8 mouse cellular contexts compared by ENCODE assay signal in the genomic region with DNA sequence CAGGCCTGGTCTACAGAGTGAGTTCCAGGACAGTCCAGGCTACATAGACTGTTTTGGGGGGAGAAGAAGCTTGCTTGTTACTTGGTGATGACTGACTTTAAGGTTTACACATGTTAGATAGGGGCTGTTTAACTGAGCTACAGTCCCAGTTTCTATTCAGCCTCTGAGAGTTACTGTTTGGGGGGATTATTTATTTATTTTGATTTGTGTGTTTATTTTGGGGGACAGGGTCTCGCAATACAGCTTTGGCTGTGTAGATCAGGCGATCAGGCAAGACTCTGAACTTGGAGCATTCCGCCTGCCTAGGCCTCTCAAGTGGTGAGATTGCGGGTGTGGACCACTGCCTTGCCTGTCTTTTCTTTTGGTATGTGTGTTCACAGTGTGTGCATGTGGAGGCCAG. TPM values are rescaled to one million over a fixed set of nuclear protein-coding genes. Genes with fewer than 3 reads are reported as not detected.
DNase-seq lines count a peak whose midpoint lies in the region; ATAC-seq and TF ChIP-seq lines count a peak whose summit lies in the region.

No protein-coding gene starts in this region.

- no peak for TF ChIP-seq POLR2A in limb, embryonic 14.5 days (IDR thresholded peaks at IDR 0.05; ENCODE audit: borderline replicate concordance, extremely low read depth, insufficient read depth, insufficient read length)

- peaks cover 32% of the 10 kb centered on the region for H3K4me1 ChIP-seq in forebrain, embryonic 10.5 days
- peaks cover 7% of the 10 kb centered on the region for H3K4me1 ChIP-seq in limb, embryonic 14.5 days (ENCODE audit: control insufficient read depth, insufficient read depth, low read length)
- H3K4me1 ChIP-seq in neural tube, embryonic 14.5 days (ENCODE audit: control insufficient read depth, insufficient read depth, low read length), result peaks cover 21% of the 10 kb centered on the region

- ATAC-seq in limb, embryonic 14.5 days (ENCODE audit: low FRiP score, low read depth), result no peak
- ATAC-seq in neural tube, embryonic 14.5 days (ENCODE audit: low read depth), result no peak
- ATAC-seq in CD4-positive, CD25-positive, alpha-beta regulatory T cell, adult 4 months, result no peak

- no peak for TF ChIP-seq CTCF in left cerebral cortex, adult 2 months (IDR thresholded peaks at IDR 0.05)

- H3K4me2 ChIP-seq in limb, embryonic 14.5 days (replicated peaks; ENCODE audit: low read depth, low read length, severe bottlenecking), result peak overlapping the region; percentile 76
- peak overlapping the region; percentile 82 for H3K4me2 ChIP-seq in neural tube, embryonic 14.5 days (ENCODE audit: low read depth, low read length)

- DNase-seq in left cerebral cortex, adult 2 months (ENCODE audit: extremely low spot score in 1 of 2, low spot score in 2 of 2), result no peak
- DNase-seq in left cerebral cortex, postnatal 4 days, result no peak
- DNase-seq in forebrain, embryonic 10.5 days (ENCODE audit: extremely low spot score, low spot score), result no peak
- DNase-seq in limb, embryonic 14.5 days (ENCODE audit: low spot score), result no peak
- DNase-seq in left cerebral cortex, postnatal 25 days (ENCODE audit: low spot score in 2 of 2), result no peak
- DNase-seq in adrenal gland, adult 2 months, result no peak

- no peak overlapping the region for H3K9ac ChIP-seq in limb, embryonic 14.5 days (ENCODE audit: low read depth, low read length, severe bottlenecking)
- H3K9ac ChIP-seq in neural tube, embryonic 14.5 days (replicated peaks; ENCODE audit: low read depth, low read length), result no peak overlapping the region

- H3K27me3 ChIP-seq in forebrain, embryonic 10.5 days (ENCODE audit: poor library complexity, severe bottlenecking), result no peaks in the 10 kb centered on the region
- no peaks in the 10 kb centered on the region for H3K27me3 ChIP-seq in limb, embryonic 14.5 days (ENCODE audit: control insufficient read depth, insufficient read depth, low read length)
- no peaks in the 10 kb centered on the region for H3K27me3 ChIP-seq in neural tube, embryonic 14.5 days (ENCODE audit: control insufficient read depth, insufficient read depth, low read length)

- WGBS in forebrain, embryonic 10.5 days, result 93% methylated on average over 4 of the region's 4 CpGs
- 91% methylated on average over 4 of the region's 4 CpGs for WGBS in limb, embryonic 14.5 days
- 96% methylated on average over 4 of the region's 4 CpGs for WGBS in neural tube, embryonic 14.5 days

- H3K4me3 ChIP-seq in left cerebral cortex, adult 2 months, result peak overlapping the region; percentile 97
- H3K4me3 ChIP-seq in forebrain, embryonic 10.5 days, result peak overlapping the region; percentile 94
- peak overlapping the region; percentile 92; the same call in 1 of the 2 replicates for H3K4me3 ChIP-seq in limb, embryonic 14.5 days (replicated peaks; ENCODE audit: low read length)
- H3K4me3 ChIP-seq in neural tube, embryonic 14.5 days (ENCODE audit: low read depth, low read length), result no peak overlapping the region

- no peaks in the 10 kb centered on the region for H3K36me3 ChIP-seq in forebrain, embryonic 10.5 days (replicated peaks)
- no peaks in the 10 kb centered on the region for H3K36me3 ChIP-seq in limb, embryonic 14.5 days (ENCODE audit: control insufficient read depth, insufficient read depth, low read length)
- H3K36me3 ChIP-seq in neural tube, embryonic 14.5 days (ENCODE audit: control insufficient read depth, insufficient read depth, low read length), result no peaks in the 10 kb centered on the region

- intact Hi-C loops in left cerebral cortex, adult 2 months (cut with DNase I), result no loop called here
- intact Hi-C loops in left cerebral cortex, postnatal 4 days (cut with DNase I), result no loop called here
- intact Hi-C loops in left cerebral cortex, postnatal 25 days (cut with DNase I), result no loop called here

- no peaks in the 10 kb centered on the region for H3K9me3 ChIP-seq in forebrain, embryonic 10.5 days
- H3K9me3 ChIP-seq in limb, embryonic 14.5 days (ENCODE audit: control insufficient read depth, low read length), result no peaks in the 10 kb centered on the region
- H3K9me3 ChIP-seq in neural tube, embryonic 14.5 days (ENCODE audit: control insufficient read depth, low read length), result no peaks in the 10 kb centered on the region

- no peak overlapping the region for H3K27ac ChIP-seq in left cerebral cortex, adult 2 months
- H3K27ac ChIP-seq in forebrain, embryonic 10.5 days, result no peak overlapping the region
- no peak overlapping the region for H3K27ac ChIP-seq in limb, embryonic 14.5 days (replicated peaks; ENCODE audit: low read depth, low read length)
- H3K27ac ChIP-seq in neural tube, embryonic 14.5 days (ENCODE audit: low read depth, low read length), result no peak overlapping the region

RNA-seq across cellular contexts. Expression of a gene that starts 1.4 kb away (rescaled TPM):
- 10 to 100 TPM; 59.2 to 66.9 TPM for total RNA-seq in left cerebral cortex, adult 2 months (2021)
- 10 to 100 TPM; 37.9 to 39.8 TPM for total RNA-seq in left cerebral cortex, postnatal 4 days (2021)
- polyA plus RNA-seq in forebrain, embryonic 10.5 days (2016; fragmentation: Nextera tagmentation; extraction: Ambion mirVana), result 23.3 and 25.4 TPM in 2 replicates
- polyA plus RNA-seq in limb, embryonic 14.5 days (2012; rRNA removed), result 20.2 and 21.7 TPM in 2 replicates
- polyA plus RNA-seq in limb, embryonic 14.5 days (2014; fragmentation: Nextera tagmentation; extraction: Ambion mirVana), result 19.4 and 24.2 TPM in 2 replicates
- 40.0 and 41.1 TPM in 2 replicates for polyA plus RNA-seq in neural tube, embryonic 14.5 days (2014; fragmentation: Nextera tagmentation; extraction: Ambion mirVana)
- 10 to 100 TPM; 32.1 to 43.4 TPM for polyA plus RNA-seq in CD4-positive, CD25-positive, alpha-beta regulatory T cell, adult 4 months (2017; shearing (Covaris generic))
- 10 to 100 TPM; 55.8 to 57.4 TPM for total RNA-seq in left cerebral cortex, postnatal 25 days (2021)
- total RNA-seq in adrenal gland, adult 2 months (2021), result 10 to 100 TPM; 27.9 to 63.3 TPM
- polyA plus RNA-seq in adrenal gland, adult 2 months (2012; rRNA removed), result 19.7 and 32.9 TPM in 2 replicates

RNA-seq across cellular contexts. Expression of a gene that starts 28.4 kb away (rescaled TPM):
- 10 to 100 TPM; 13.2 to 13.8 TPM for total RNA-seq in left cerebral cortex, adult 2 months (2021)
- total RNA-seq in left cerebral cortex, postnatal 4 days (2021), result 10 to 100 TPM; 17.3 to 19.7 TPM
- 3.6 and 3.9 TPM in 2 replicates for polyA plus RNA-seq in forebrain, embryonic 10.5 days (2016; fragmentation: Nextera tagmentation; extraction: Ambion mirVana)
- 5.5 and 7.7 TPM in 2 replicates for polyA plus RNA-seq in limb, embryonic 14.5 days (2012; rRNA removed)
- 6.1 and 6.2 TPM in 2 replicates for polyA plus RNA-seq in limb, embryonic 14.5 days (2014; fragmentation: Nextera tagmentation; extraction: Ambion mirVana)
- polyA plus RNA-seq in neural tube, embryonic 14.5 days (2014; fragmentation: Nextera tagmentation; extraction: Ambion mirVana), result 16.1 and 17.5 TPM in 2 replicates
- 1 to 10 TPM; 2.2 to 2.8 TPM for polyA plus RNA-seq in CD4-positive, CD25-positive, alpha-beta regulatory T cell, adult 4 months (2017; shearing (Covaris generic))
- 10 to 100 TPM; 10.3 to 11.8 TPM for total RNA-seq in left cerebral cortex, postnatal 25 days (2021)
- total RNA-seq in adrenal gland, adult 2 months (2021), result 10 to 100 TPM; 10.3 to 14.5 TPM
- 33.2 and 36.3 TPM in 2 replicates for polyA plus RNA-seq in adrenal gland, adult 2 months (2012; rRNA removed)

RNA-seq across cellular contexts. Expression of a gene that starts 43.9 kb away (rescaled TPM):
- total RNA-seq in left cerebral cortex, adult 2 months (2021), result 10 to 100 TPM; 37.9 to 39.1 TPM
- 10 to 100 TPM; 29.4 to 33.6 TPM for total RNA-seq in left cerebral cortex, postnatal 4 days (2021)
- polyA plus RNA-seq in forebrain, embryonic 10.5 days (2016; fragmentation: Nextera tagmentation; extraction: Ambion mirVana), result 35.8 and 39.2 TPM in 2 replicates
- 36.1 and 41.1 TPM in 2 replicates for polyA plus RNA-seq in limb, embryonic 14.5 days (2012; rRNA removed)
- polyA plus RNA-seq in limb, embryonic 14.5 days (2014; fragmentation: Nextera tagmentation; extraction: Ambion mirVana), result 42.2 and 49.6 TPM in 2 replicates
- polyA plus RNA-seq in neural tube, embryonic 14.5 days (2014; fragmentation: Nextera tagmentation; extraction: Ambion mirVana), result 31.0 and 32.8 TPM in 2 replicates
- 10 to 100 TPM; 10.7 to 15.0 TPM for polyA plus RNA-seq in CD4-positive, CD25-positive, alpha-beta regulatory T cell, adult 4 months (2017; shearing (Covaris generic))
- 10 to 100 TPM; 39.3 to 42.9 TPM for total RNA-seq in left cerebral cortex, postnatal 25 days (2021)
- total RNA-seq in adrenal gland, adult 2 months (2021), result 10 to 100 TPM; 66.7 to 78.7 TPM
- polyA plus RNA-seq in adrenal gland, adult 2 months (2012; rRNA removed), result 45.8 and 51.1 TPM in 2 replicates
